Comparison of ENCODE assay signal across 16 mouse cellular contexts in genomic region chr4:66523886-66524245, GRCm38 (mm10).
DNase-seq lines count a peak whose midpoint lies in the region; ATAC-seq and TF ChIP-seq lines count a peak whose summit lies in the region.
"Had no signal": no experiment of that assay in that cellular context is flagged by ENCODE, and none has a peak within 500 bp of the region (broad histone marks: within the 10 kb centered on the region; RNA-seq: fewer than 3 reads in every experiment).

No protein-coding gene starts in this region.

- intact Hi-C loops in left cerebral cortex, adult 2 months (cut with DNase I) = no loop called here

- no peak for DNase-seq in forebrain, embryonic 10.5 days (ENCODE audit: extremely low spot score, low spot score)
- DNase-seq in forebrain, embryonic 11.5 days (ENCODE audit: low spot score) = no peak
- no peak for DNase-seq in midbrain, embryonic 11.5 days (ENCODE audit: low spot score, missing footprints)
- DNase-seq in left cerebral cortex, adult 2 months (ENCODE audit: extremely low spot score in 1 of 2, low spot score in 2 of 2) = no peak
- no peak for DNase-seq in cerebellum, adult 9-10 months
- DNase-seq: gastrocnemius, postnatal 36 days; layer of hippocampus, adult 9-11 months; thymus, postnatal 25 days had no signal

- 94% methylated on average over 2 of the region's 2 CpGs for WGBS in forebrain, embryonic 10.5 days
- 79% methylated on average over 2 of the region's 2 CpGs for WGBS in forebrain, embryonic 11.5 days
- WGBS in midbrain, embryonic 15.5 days = 72% methylated on average over 2 of the region's 2 CpGs
- 93% methylated on average over 2 of the region's 2 CpGs for WGBS in midbrain, embryonic 11.5 days
- 40% methylated on average over 2 of the region's 2 CpGs for WGBS in forebrain, embryonic 15.5 days
- WGBS in neural tube, embryonic 15.5 days = 72% methylated on average over 2 of the region's 2 CpGs

- TF ChIP-seq CTCF in left cerebral cortex, adult 2 months (IDR thresholded peaks at IDR 0.05) = no peak

- H3K36me3 ChIP-seq in forebrain, embryonic 10.5 days (replicated peaks) = no peaks in the 10 kb centered on the region
- H3K36me3 ChIP-seq in forebrain, embryonic 11.5 days (ENCODE audit: control insufficient read depth, insufficient read depth, low read length) = no peaks in the 10 kb centered on the region
- no peaks in the 10 kb centered on the region for H3K36me3 ChIP-seq in midbrain, embryonic 15.5 days (replicated peaks)
- H3K36me3 ChIP-seq in midbrain, embryonic 11.5 days (ENCODE audit: control insufficient read depth, insufficient read depth, low read length) = no peaks in the 10 kb centered on the region
- H3K36me3 ChIP-seq in forebrain, embryonic 15.5 days = no peaks in the 10 kb centered on the region
- no peaks in the 10 kb centered on the region for H3K36me3 ChIP-seq in neural tube, embryonic 15.5 days
- H3K36me3 ChIP-seq: embryonic facial prominence, embryonic 15.5 days; kidney, embryonic 15.5 days had no signal

- no peak overlapping the region for H3K4me2 ChIP-seq in forebrain, embryonic 11.5 days (ENCODE audit: low read depth, low read length, severe bottlenecking)
- no peak overlapping the region for H3K4me2 ChIP-seq in midbrain, embryonic 15.5 days
- no peak overlapping the region for H3K4me2 ChIP-seq in midbrain, embryonic 11.5 days
- H3K4me2 ChIP-seq in forebrain, embryonic 15.5 days (replicated peaks) = no peak overlapping the region
- H3K4me2 ChIP-seq in neural tube, embryonic 15.5 days = no peak overlapping the region
- H3K4me2 ChIP-seq: embryonic facial prominence, embryonic 15.5 days; kidney, embryonic 15.5 days; liver, embryonic 11.5 days had no signal

- no peaks in the 10 kb centered on the region for H3K27me3 ChIP-seq in forebrain, embryonic 10.5 days (ENCODE audit: poor library complexity, severe bottlenecking)
- H3K27me3 ChIP-seq in forebrain, embryonic 11.5 days (ENCODE audit: control insufficient read depth, insufficient read depth, low read length) = no peaks in the 10 kb centered on the region
- no peaks in the 10 kb centered on the region for H3K27me3 ChIP-seq in midbrain, embryonic 15.5 days (replicated peaks)
- no peaks in the 10 kb centered on the region for H3K27me3 ChIP-seq in midbrain, embryonic 11.5 days (ENCODE audit: control insufficient read depth, insufficient read depth, low read length)
- H3K27me3 ChIP-seq in forebrain, embryonic 15.5 days = no peaks in the 10 kb centered on the region
- H3K27me3 ChIP-seq in neural tube, embryonic 15.5 days (replicated peaks) = no peaks in the 10 kb centered on the region
- H3K27me3 ChIP-seq: embryonic facial prominence, embryonic 15.5 days; kidney, embryonic 15.5 days had no signal

- H3K9me3 ChIP-seq in forebrain, embryonic 10.5 days = no peaks in the 10 kb centered on the region
- no peaks in the 10 kb centered on the region for H3K9me3 ChIP-seq in forebrain, embryonic 11.5 days (ENCODE audit: control insufficient read depth, low read length)
- no peaks in the 10 kb centered on the region for H3K9me3 ChIP-seq in midbrain, embryonic 15.5 days
- H3K9me3 ChIP-seq in midbrain, embryonic 11.5 days (ENCODE audit: control insufficient read depth, low read length) = no peaks in the 10 kb centered on the region
- H3K9me3 ChIP-seq in forebrain, embryonic 15.5 days = no peaks in the 10 kb centered on the region
- no peaks in the 10 kb centered on the region for H3K9me3 ChIP-seq in neural tube, embryonic 15.5 days (replicated peaks)
- H3K9me3 ChIP-seq: embryonic facial prominence, embryonic 15.5 days; kidney, embryonic 15.5 days had no signal

- no peak overlapping the region for H3K9ac ChIP-seq in forebrain, embryonic 11.5 days (ENCODE audit: low read length)
- H3K9ac ChIP-seq in midbrain, embryonic 15.5 days = no peak overlapping the region
- no peak overlapping the region for H3K9ac ChIP-seq in midbrain, embryonic 11.5 days (ENCODE audit: low read length)
- no peak overlapping the region for H3K9ac ChIP-seq in forebrain, embryonic 15.5 days (replicated peaks)
- H3K9ac ChIP-seq in neural tube, embryonic 15.5 days (replicated peaks) = no peak overlapping the region
- H3K9ac ChIP-seq: embryonic facial prominence, embryonic 15.5 days; kidney, embryonic 15.5 days had no signal

- H3K27ac ChIP-seq in forebrain, embryonic 10.5 days = 0 out of 2 replicates have a peak overlapping the region, but pooled peaks have one; percentile 44
- no peak overlapping the region for H3K27ac ChIP-seq in forebrain, embryonic 11.5 days (ENCODE audit: low read depth, low read length)
- peak overlapping the region; percentile 57; the same call in 1 of the 2 replicates for H3K27ac ChIP-seq in midbrain, embryonic 15.5 days
- H3K27ac ChIP-seq in midbrain, embryonic 11.5 days (ENCODE audit: low read depth, low read length) = no peak overlapping the region
- H3K27ac ChIP-seq in forebrain, embryonic 15.5 days (replicated peaks) = peak overlapping the region; percentile 75
- H3K27ac ChIP-seq in neural tube, embryonic 15.5 days (replicated peaks) = 0 out of 2 replicates have a peak overlapping the region, but pooled peaks have one; percentile 11
- no peak overlapping the region for H3K27ac ChIP-seq in left cerebral cortex, adult 2 months
- H3K27ac ChIP-seq: embryonic facial prominence, embryonic 15.5 days; kidney, embryonic 15.5 days had no signal

- no peak for ATAC-seq in forebrain, embryonic 11.5 days (replicated peaks; ENCODE audit: low FRiP score)
- ATAC-seq in midbrain, embryonic 15.5 days (replicated peaks) = peak; percentile 2; the same call in 1 of the 2 replicates
- ATAC-seq in midbrain, embryonic 11.5 days (ENCODE audit: low FRiP score) = no peak
- ATAC-seq in forebrain, embryonic 15.5 days (replicated peaks) = no peak; the same call in none of the 2 replicates
- ATAC-seq in neural tube, embryonic 15.5 days (ENCODE audit: low FRiP score) = no peak
- ATAC-seq: intestine, postnatal 0 days had no signal

- H3K4me3 ChIP-seq in forebrain, embryonic 10.5 days = no peak overlapping the region
- no peak overlapping the region for H3K4me3 ChIP-seq in forebrain, embryonic 11.5 days (ENCODE audit: low read depth, low read length)
- H3K4me3 ChIP-seq in midbrain, embryonic 15.5 days = no peak overlapping the region
- no peak overlapping the region for H3K4me3 ChIP-seq in midbrain, embryonic 11.5 days (ENCODE audit: low read depth, low read length)
- no peak overlapping the region for H3K4me3 ChIP-seq in forebrain, embryonic 15.5 days
- H3K4me3 ChIP-seq in neural tube, embryonic 15.5 days (replicated peaks) = no peak overlapping the region
- H3K4me3 ChIP-seq in left cerebral cortex, adult 2 months = no peak overlapping the region
- H3K4me3 ChIP-seq: embryonic facial prominence, embryonic 15.5 days; kidney, embryonic 15.5 days; myocyte had no signal

- H3K4me1 ChIP-seq in forebrain, embryonic 10.5 days = peaks cover 4% of the 10 kb centered on the region; the same call in 1 of the 2 replicates
- no peaks in the 10 kb centered on the region for H3K4me1 ChIP-seq in forebrain, embryonic 11.5 days (replicated peaks; ENCODE audit: control insufficient read depth, insufficient read depth, low read length)
- H3K4me1 ChIP-seq in midbrain, embryonic 15.5 days = peaks cover 8% of the 10 kb centered on the region; the same call in 1 of the 2 replicates
- no peaks in the 10 kb centered on the region for H3K4me1 ChIP-seq in midbrain, embryonic 11.5 days (ENCODE audit: control insufficient read depth, insufficient read depth, low read length)
- peaks cover 34% of the 10 kb centered on the region for H3K4me1 ChIP-seq in forebrain, embryonic 15.5 days
- 0 out of 2 replicates have a peak, but pooled peaks cover 2% of the 10 kb centered on the region for H3K4me1 ChIP-seq in neural tube, embryonic 15.5 days
- H3K4me1 ChIP-seq: embryonic facial prominence, embryonic 15.5 days; kidney, embryonic 15.5 days had no signal

Comparison
In these comparisons a context has a peak if more than half of its experiments do, and no peak if none do; other contexts are left out.
1. H3K27ac ChIP-seq: peak in forebrain, embryonic 10.5 days (single experiment), midbrain, embryonic 15.5 days (single experiment), forebrain, embryonic 15.5 days (single experiment) and neural tube, embryonic 15.5 days (single experiment); none in forebrain, embryonic 11.5 days (single experiment), midbrain, embryonic 11.5 days (single experiment) and left cerebral cortex, adult 2 months (single experiment).